Mouse (Mus musculus) ES-Bruce4 (cell line): ENCODE results near the gene Dct.

Source experiments
- CTCF ChIP-seq: IDR thresholded peaks from one replicate; pipeline ENCODE4 v1.8.1; 2011; ENCODE audit warnings: low read depth, low read length
- POLR2A ChIP-seq: IDR thresholded peaks from one replicate; pipeline ENCODE4 v1.8.1; 2011; ENCODE audit warnings: low read length; ENCODE audit not compliant: insufficient read depth

DNA sequence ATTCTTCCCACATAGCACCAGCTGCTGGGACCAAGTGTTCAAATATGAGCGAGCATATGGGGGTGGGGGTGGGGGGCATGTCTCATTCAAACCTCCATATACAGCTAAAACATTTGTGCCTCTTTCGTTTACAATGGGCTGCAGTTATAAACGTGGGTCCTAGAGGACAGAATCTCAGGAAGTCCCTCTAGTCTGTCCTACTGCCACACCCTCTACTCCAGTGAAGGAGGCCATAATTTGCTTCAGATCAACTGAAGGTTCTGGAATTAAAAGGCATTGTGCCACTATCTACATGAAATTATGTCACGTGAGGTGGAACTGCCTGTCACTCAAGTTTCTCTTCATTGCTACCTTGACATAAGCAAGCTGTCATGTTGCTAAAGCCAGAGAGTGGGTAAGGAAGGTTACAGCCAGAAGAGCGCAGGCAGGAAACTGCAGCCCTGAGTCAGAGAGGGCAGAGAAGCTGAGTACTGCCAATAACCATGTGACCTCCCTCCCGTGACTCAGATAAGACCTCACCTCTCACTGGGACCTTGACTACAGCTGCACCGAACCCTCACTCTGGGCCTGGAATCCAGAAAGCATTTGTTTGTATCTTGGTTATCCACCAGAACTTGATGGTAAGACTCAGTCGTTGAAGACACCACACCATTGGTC lies 59.3 kb downstream of the Dct start:
- no peak for TF ChIP-seq CTCF
- no peak for TF ChIP-seq POLR2A
